Mouse (Mus musculus): ENCODE results near the gene Ndel1. TPM values are rescaled to one million over a fixed set of nuclear protein-coding genes. Genes with fewer than 3 reads are reported as not detected.

Ndel1 gene
- polyA plus RNA-seq, 1 experiment from 2014 or later: 56.7 TPM

DNA sequence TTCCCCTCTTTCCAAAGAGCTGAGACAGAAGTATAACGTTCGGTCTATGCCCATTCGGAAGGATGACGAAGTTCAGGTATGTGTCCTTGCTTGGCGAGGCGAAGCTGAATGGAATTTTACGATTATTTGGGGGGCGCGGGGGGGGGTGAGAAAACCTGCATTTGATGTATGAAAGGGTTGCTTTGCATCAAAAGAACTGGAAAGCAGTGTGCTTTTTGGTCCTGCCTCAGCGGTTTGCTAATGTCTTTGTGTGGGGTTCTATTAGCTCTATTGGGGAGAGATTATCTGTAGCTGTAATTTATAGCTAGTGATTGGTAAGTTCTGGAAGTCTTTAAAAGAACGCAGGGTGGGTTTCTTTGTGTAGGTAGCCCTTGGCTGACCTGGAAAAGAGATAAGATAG lies 30.7 kb upstream of the Ndel1 start:
- Histone ChIP-seq H3K27me3 (replicated peaks) (peaks cover 10% of the 10 kb centered on the region), H3K9ac (peak overlapping the region; percentile 93), H3K36me3 (peaks cover 50% of the 10 kb centered on the region), H3K4me3 (peak overlapping the region; percentile 78), H3K9me3 (no peaks in the 10 kb centered on the region), H3K4me1 (peaks cover 13% of the 10 kb centered on the region), H3K4me2 (peak overlapping the region; percentile 82), H3K27ac (replicated peaks) (no peak overlapping the region)
- WGBS: 2% methylated on average over 11 of the region's 11 CpGs
- ATAC-seq (ENCODE audit: extremely low read depth, insufficient number of reproducible peaks, low FRiP score, low TSS enrichment): no peak

GRCm38 (mm10) chr11:68902047-68902364 lies 30.3 kb upstream of the Ndel1 start:
- H3K9me3 ChIP-seq: no peaks in the 10 kb centered on the region
- H3K27ac ChIP-seq (replicated peaks): peak overlapping the region; percentile 90
- peaks cover 46% of the 10 kb centered on the region for H3K36me3 ChIP-seq
- H3K4me2 ChIP-seq: peak overlapping the region; percentile 82
- H3K4me3 ChIP-seq: peak overlapping the region; percentile 78
- peaks cover 13% of the 10 kb centered on the region for H3K4me1 ChIP-seq
- peaks cover 10% of the 10 kb centered on the region for H3K27me3 ChIP-seq (replicated peaks)
- WGBS: under 1% methylated on average over 10 of the region's 10 CpGs
- H3K9ac ChIP-seq: peak overlapping the region; percentile 93
- no peak for ATAC-seq (ENCODE audit: extremely low read depth, insufficient number of reproducible peaks, low FRiP score, low TSS enrichment)

- Histone ChIP-seq H3K9ac (peak within 1 kb of the TSS; percentile 93), H3K27ac (replicated peaks) (peak within 1 kb of the TSS; percentile 90), H3K36me3 (peaks cover 41% of the 10 kb centered on the region), H3K4me2 (peak within 1 kb of the TSS; percentile 82), H3K4me3 (peak within 1 kb of the TSS; percentile 78), H3K4me1 (peaks cover 13% of the 10 kb centered on the region), H3K27me3 (replicated peaks) (peaks cover 10% of the 10 kb centered on the region), H3K9me3 (no peaks in the 10 kb centered on the region)
- ATAC-seq (ENCODE audit: extremely low read depth, insufficient number of reproducible peaks, low FRiP score, low TSS enrichment): peak; percentile 80
- under 1% methylated on average over 52 of the region's 52 CpGs for WGBS
Measured at GRCm38 (mm10) chr11:68901351-68902046, 29.8 kb upstream of the Ndel1 start, which contains the start of gene Rpl26. Gene Rpl26 (plus strand): TSS chr11:68901583.

GRCm38 (mm10) chr11:68900519-68901350 lies 29.1 kb upstream of the Ndel1 start:
- 24% methylated on average over 31 of the region's 31 CpGs for WGBS
- no peak for ATAC-seq (ENCODE audit: extremely low read depth, insufficient number of reproducible peaks, low FRiP score, low TSS enrichment)
- H3K4me1 ChIP-seq: peaks cover 13% of the 10 kb centered on the region
- H3K9ac ChIP-seq: peak overlapping the region; percentile 78
- peak overlapping the region; percentile 82 for H3K4me2 ChIP-seq
- peak overlapping the region; percentile 78 for H3K4me3 ChIP-seq
- peaks cover 33% of the 10 kb centered on the region for H3K36me3 ChIP-seq
- peaks cover 10% of the 10 kb centered on the region for H3K27me3 ChIP-seq (replicated peaks)
- H3K27ac ChIP-seq (replicated peaks): no peak overlapping the region
- H3K9me3 ChIP-seq: no peaks in the 10 kb centered on the region

GRCm38 (mm10) chr11:68899815-68900214 lies 28.2 kb upstream of the Ndel1 start:
- H3K9ac ChIP-seq: no peak overlapping the region
- H3K27me3 ChIP-seq (replicated peaks): peaks cover 10% of the 10 kb centered on the region
- peaks cover 24% of the 10 kb centered on the region for H3K36me3 ChIP-seq
- no peak overlapping the region for H3K27ac ChIP-seq (replicated peaks)
- no peaks in the 10 kb centered on the region for H3K9me3 ChIP-seq
- WGBS: 82% methylated on average over 8 of the region's 8 CpGs
- H3K4me3 ChIP-seq: no peak overlapping the region
- no peak for ATAC-seq (ENCODE audit: extremely low read depth, insufficient number of reproducible peaks, low FRiP score, low TSS enrichment)
- no peak overlapping the region for H3K4me2 ChIP-seq
- H3K4me1 ChIP-seq: peaks cover 13% of the 10 kb centered on the region

DNA sequence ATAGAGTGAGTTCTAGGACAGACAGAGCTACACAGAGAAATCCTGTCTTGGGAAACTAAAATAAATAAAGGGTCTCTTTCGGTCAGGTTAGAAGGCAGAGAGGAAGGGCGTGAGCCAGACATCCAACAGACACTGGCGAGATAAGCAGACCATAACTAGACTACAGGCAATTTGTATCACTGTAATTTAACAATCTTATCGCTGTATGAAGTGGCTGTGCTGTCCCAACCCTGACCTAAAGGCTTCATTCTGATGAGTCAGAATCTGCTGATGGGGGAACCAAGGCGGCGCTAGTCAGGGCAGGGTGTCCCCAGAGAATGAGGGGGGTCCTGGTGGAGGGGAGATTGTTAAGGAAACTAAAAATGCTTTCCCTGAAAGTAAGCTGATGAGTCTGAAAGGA lies 27.1 kb upstream of the Ndel1 start:
- Histone ChIP-seq H3K4me3 (no peak overlapping the region), H3K9ac (no peak overlapping the region), H3K27ac (replicated peaks) (no peak overlapping the region), H3K36me3 (peaks cover 14% of the 10 kb centered on the region), H3K9me3 (no peaks in the 10 kb centered on the region), H3K27me3 (replicated peaks) (peaks cover 10% of the 10 kb centered on the region), H3K4me2 (no peak overlapping the region), H3K4me1 (peaks cover 13% of the 10 kb centered on the region)
- no peak for ATAC-seq (ENCODE audit: extremely low read depth, insufficient number of reproducible peaks, low FRiP score, low TSS enrichment)
- 67% methylated on average over 6 of the region's 6 CpGs for WGBS

DNA sequence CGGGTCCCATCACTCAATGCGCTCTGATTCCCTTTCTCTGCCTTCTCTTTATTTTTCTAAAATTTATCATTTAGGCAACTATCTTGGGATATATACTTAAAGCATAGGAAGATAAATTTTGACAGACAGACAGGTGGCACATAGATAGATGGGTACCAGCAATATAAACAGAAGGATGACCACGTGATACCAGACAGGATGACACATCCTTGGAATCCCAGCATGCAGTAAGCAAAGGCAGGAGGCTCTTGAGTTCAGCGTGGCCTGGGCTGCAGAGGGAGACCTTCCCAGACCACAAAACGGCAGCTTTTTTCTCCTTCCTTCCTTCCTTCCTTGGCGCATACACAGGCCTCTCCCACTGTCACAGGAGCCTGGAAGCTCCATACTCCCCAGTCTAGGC lies 26.2 kb upstream of the Ndel1 start:
- 70% methylated on average over 6 of the region's 6 CpGs for WGBS
- H3K4me1 ChIP-seq: peaks cover 11% of the 10 kb centered on the region
- H3K27ac ChIP-seq (replicated peaks): no peak overlapping the region
- no peak overlapping the region for H3K9ac ChIP-seq
- peaks cover 4% of the 10 kb centered on the region for H3K36me3 ChIP-seq
- H3K27me3 ChIP-seq (replicated peaks): peaks cover 17% of the 10 kb centered on the region
- no peak overlapping the region for H3K4me2 ChIP-seq
- no peak for ATAC-seq (ENCODE audit: extremely low read depth, insufficient number of reproducible peaks, low FRiP score, low TSS enrichment)
- no peaks in the 10 kb centered on the region for H3K9me3 ChIP-seq
- no peak overlapping the region for H3K4me3 ChIP-seq

DNA sequence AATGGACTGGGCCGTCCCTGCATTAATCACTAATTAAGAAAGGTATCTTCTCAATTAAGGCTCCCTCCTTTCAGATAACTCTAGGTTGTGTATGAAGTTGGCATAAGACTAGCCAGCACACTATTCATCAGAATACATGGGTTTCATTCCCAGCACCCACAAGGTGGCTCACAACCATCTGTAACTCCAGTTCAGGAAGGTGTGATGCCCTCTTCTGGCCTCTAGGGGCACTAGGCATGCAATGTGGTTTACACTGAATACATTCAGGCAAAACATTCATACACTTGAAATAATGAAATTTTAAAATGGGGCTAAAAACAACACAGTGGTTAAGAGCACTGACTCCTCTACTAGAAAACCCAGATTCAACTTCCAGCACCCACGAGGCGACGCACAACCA lies 25.5 kb upstream of the Ndel1 start:
- Histone ChIP-seq H3K9ac (no peak overlapping the region), H3K27ac (replicated peaks) (no peak overlapping the region), H3K36me3 (no peaks in the 10 kb centered on the region), H3K27me3 (replicated peaks) (peaks cover 18% of the 10 kb centered on the region), H3K4me1 (peaks cover 10% of the 10 kb centered on the region), H3K9me3 (no peaks in the 10 kb centered on the region), H3K4me2 (no peak overlapping the region), H3K4me3 (no peak overlapping the region)
- ATAC-seq (ENCODE audit: extremely low read depth, insufficient number of reproducible peaks, low FRiP score, low TSS enrichment): no peak
- WGBS: 44% methylated on average over 4 of the region's 4 CpGs

DNA sequence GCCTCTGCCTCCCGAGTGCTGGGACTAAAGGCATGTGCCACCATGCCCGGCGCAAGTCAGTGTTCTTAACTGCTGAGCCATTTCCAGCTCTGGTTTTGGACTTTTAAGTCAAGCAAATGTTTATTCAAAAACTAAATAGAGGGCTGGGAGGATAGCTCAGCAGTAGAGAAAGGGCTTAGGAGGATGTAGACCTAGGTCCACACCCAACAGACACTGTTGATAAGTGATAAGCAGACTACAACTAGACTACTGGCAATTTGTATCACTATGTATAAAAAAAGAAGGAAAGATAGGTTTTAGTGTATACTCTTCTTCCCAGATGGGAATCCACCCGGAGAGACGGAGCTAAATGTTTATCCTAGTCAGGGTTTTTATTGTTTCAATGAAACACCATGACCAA lies 24.6 kb upstream of the Ndel1 start:
- peaks cover 10% of the 10 kb centered on the region for H3K4me1 ChIP-seq
- ATAC-seq (ENCODE audit: extremely low read depth, insufficient number of reproducible peaks, low FRiP score, low TSS enrichment): no peak
- H3K4me2 ChIP-seq: no peak overlapping the region
- peaks cover 18% of the 10 kb centered on the region for H3K27me3 ChIP-seq (replicated peaks)
- no peaks in the 10 kb centered on the region for H3K36me3 ChIP-seq
- H3K9me3 ChIP-seq: no peaks in the 10 kb centered on the region
- no peak overlapping the region for H3K27ac ChIP-seq (replicated peaks)
- 85% methylated on average over 5 of the region's 5 CpGs for WGBS
- H3K9ac ChIP-seq: no peak overlapping the region
- H3K4me3 ChIP-seq: no peak overlapping the region

GRCm38 (mm10) chr11:68893911-68894464 lies 22.3 kb upstream of the Ndel1 start:
- H3K4me3 ChIP-seq: no peak overlapping the region
- peaks cover 11% of the 10 kb centered on the region; the same call in 1 of the 2 replicates for H3K4me1 ChIP-seq
- no peak overlapping the region for H3K27ac ChIP-seq (replicated peaks)
- no peak overlapping the region for H3K4me2 ChIP-seq
- 0 out of 2 replicates have a peak, but pooled peaks cover 8% of the 10 kb centered on the region for H3K27me3 ChIP-seq (replicated peaks)
- no peak overlapping the region for H3K9ac ChIP-seq
- no peak for ATAC-seq (ENCODE audit: extremely low read depth, insufficient number of reproducible peaks, low FRiP score, low TSS enrichment)
- no peaks in the 10 kb centered on the region for H3K36me3 ChIP-seq
- 59% methylated on average over 12 of the region's 12 CpGs for WGBS
- no peaks in the 10 kb centered on the region for H3K9me3 ChIP-seq

- peak overlapping the region; percentile 41; the same call in 1 of the 2 replicates for H3K27ac ChIP-seq (replicated peaks)
- 0 out of 2 replicates have a peak, but pooled peaks cover 11% of the 10 kb centered on the region for H3K27me3 ChIP-seq (replicated peaks)
- no peaks in the 10 kb centered on the region for H3K36me3 ChIP-seq
- no peak overlapping the region for H3K4me3 ChIP-seq
- H3K9me3 ChIP-seq: no peaks in the 10 kb centered on the region
- ATAC-seq (ENCODE audit: extremely low read depth, insufficient number of reproducible peaks, low FRiP score, low TSS enrichment): no peak
- H3K9ac ChIP-seq: peak overlapping the region; percentile 42
- WGBS: 39% methylated on average over 15 of the region's 15 CpGs
- H3K4me1 ChIP-seq: peaks cover 11% of the 10 kb centered on the region; the same call in 1 of the 2 replicates
- H3K4me2 ChIP-seq: peak overlapping the region; percentile 6
Measured at GRCm38 (mm10) chr11:68892233-68892832, 20.7 kb upstream of the Ndel1 start.

Measured in heart, embryonic 13.5 days (tissue).